Mouse (Mus musculus): ENCODE measurements around the gene Lrrc23. TPM values are rescaled to one million over a fixed set of nuclear protein-coding genes. Genes with fewer than 3 reads are reported as not detected.
A peak's percentile ranks its signal among the peaks of the same experiment; 100 is the strongest.
"Not testable (repeated sequence)": the region's sequence is repeated elsewhere in the genome, so short reads cannot be mapped to it uniquely, and the experiment has no call there.

The Lrrc23 gene
- polyA plus RNA-seq, 1 experiment: 0.41 TPM

GRCm38 (mm10) chr6:124807986-124808357 is 28.4 kb upstream of the Lrrc23 start:
- H3K27ac ChIP-seq (ENCODE audit: insufficient read depth, low read depth, low read length): peak overlapping the region; percentile 94
- H3K4me1 ChIP-seq (ENCODE audit: control insufficient read depth, insufficient read depth, insufficient read length, low read length): peaks cover 22% of the 10 kb centered on the region
- WGBS: 39% methylated on average over 6 of the region's 6 CpGs
- peaks cover 16% of the 10 kb centered on the region for H3K36me3 ChIP-seq (ENCODE audit: control insufficient read depth, insufficient read depth, low read length)
- TF ChIP-seq POLR2A (IDR thresholded peaks at IDR 0.05; ENCODE audit: low read depth, low read length) (no peak), CTCF (IDR thresholded peaks at IDR 0.05; ENCODE audit: extremely low read depth, insufficient read length, insufficient replicate concordance, low read depth, low read length) (no peak)
- no peaks in the 10 kb centered on the region for H3K27me3 ChIP-seq (ENCODE audit: control insufficient read depth, insufficient read depth, low read length)
- H3K4me3 ChIP-seq (ENCODE audit: low read depth, low read length): peak overlapping the region; percentile 68; the same call in 1 of the 2 replicates

GRCm38 (mm10) chr6:124807366-124807765 is 27.8 kb upstream of the Lrrc23 start:
- H3K27me3 ChIP-seq (ENCODE audit: control insufficient read depth, insufficient read depth, low read length): no peaks in the 10 kb centered on the region
- no peak for TF ChIP-seq POLR2A (IDR thresholded peaks at IDR 0.05; ENCODE audit: low read depth, low read length)
- H3K4me3 ChIP-seq (ENCODE audit: low read depth, low read length): no peak overlapping the region
- peaks cover 22% of the 10 kb centered on the region for H3K4me1 ChIP-seq (ENCODE audit: control insufficient read depth, insufficient read depth, insufficient read length, low read length)
- 78% methylated on average over 4 of the region's 4 CpGs for WGBS
- H3K27ac ChIP-seq (ENCODE audit: insufficient read depth, low read depth, low read length): peak overlapping the region; percentile 94
- H3K36me3 ChIP-seq (ENCODE audit: control insufficient read depth, insufficient read depth, low read length): peaks cover 15% of the 10 kb centered on the region

- 75% methylated on average over 7 of the region's 7 CpGs for WGBS
- peaks cover 7% of the 10 kb centered on the region for H3K36me3 ChIP-seq (ENCODE audit: control insufficient read depth, insufficient read depth, low read length)
- H3K27ac ChIP-seq (ENCODE audit: insufficient read depth, low read depth, low read length): peak overlapping the region; percentile 88
- peaks cover 19% of the 10 kb centered on the region for H3K4me1 ChIP-seq (ENCODE audit: control insufficient read depth, insufficient read depth, insufficient read length, low read length)
- TF ChIP-seq CTCF (IDR thresholded peaks at IDR 0.05; ENCODE audit: extremely low read depth, insufficient read length, insufficient replicate concordance, low read depth, low read length): no peak
- no peak for TF ChIP-seq POLR2A (IDR thresholded peaks at IDR 0.05; ENCODE audit: low read depth, low read length)
- H3K27me3 ChIP-seq (ENCODE audit: control insufficient read depth, insufficient read depth, low read length): no peaks in the 10 kb centered on the region
- no peak overlapping the region for H3K4me3 ChIP-seq (ENCODE audit: low read depth, low read length)
These were observed 27.1 kb upstream of the Lrrc23 start for GRCm38 (mm10) chr6:124806446-124807140.

- Histone ChIP-seq H3K4me3 (ENCODE audit: low read depth, low read length) (peak overlapping the region; percentile 70), H3K27me3 (ENCODE audit: control insufficient read depth, insufficient read depth, low read length) (no peaks in the 10 kb centered on the region), H3K36me3 (ENCODE audit: control insufficient read depth, insufficient read depth, low read length) (peaks cover 2% of the 10 kb centered on the region; the same call in 1 of the 2 replicates), H3K4me1 (ENCODE audit: control insufficient read depth, insufficient read depth, insufficient read length, low read length) (peaks cover 19% of the 10 kb centered on the region), H3K27ac (ENCODE audit: insufficient read depth, low read depth, low read length) (peak overlapping the region; percentile 88)
- WGBS: 2% methylated on average over 34 of the region's 34 CpGs
- TF ChIP-seq CTCF (IDR thresholded peaks at IDR 0.05; ENCODE audit: extremely low read depth, insufficient read length, insufficient replicate concordance, low read depth, low read length) (peak; percentile 38; the same call in 1 of the 2 replicates), POLR2A (IDR thresholded peaks at IDR 0.05; ENCODE audit: low read depth, low read length) (no peak; the same call in 1 of the 2 replicates)
These were observed 26.1 kb upstream of the Lrrc23 start for GRCm38 (mm10) chr6:124805341-124806321.

GRCm38 (mm10) chr6:124804341-124804740 is 24.8 kb upstream of the Lrrc23 start:
- no peak overlapping the region for H3K4me3 ChIP-seq (ENCODE audit: low read depth, low read length)
- no peaks in the 10 kb centered on the region for H3K27me3 ChIP-seq (ENCODE audit: control insufficient read depth, insufficient read depth, low read length)
- H3K27ac ChIP-seq (ENCODE audit: insufficient read depth, low read depth, low read length): no peak overlapping the region
- H3K36me3 ChIP-seq (ENCODE audit: control insufficient read depth, insufficient read depth, low read length): no peaks in the 10 kb centered on the region
- no peak for TF ChIP-seq CTCF (IDR thresholded peaks at IDR 0.05; ENCODE audit: extremely low read depth, insufficient read length, insufficient replicate concordance, low read depth, low read length)
- TF ChIP-seq POLR2A (IDR thresholded peaks at IDR 0.05; ENCODE audit: low read depth, low read length): no peak
- H3K4me1 ChIP-seq (ENCODE audit: control insufficient read depth, insufficient read depth, insufficient read length, low read length): peaks cover 14% of the 10 kb centered on the region
- WGBS: 65% methylated on average over 3 of the region's 3 CpGs

- not testable (repeated sequence) for H3K27ac ChIP-seq (ENCODE audit: insufficient read depth, low read depth, low read length); H3K27me3 ChIP-seq (ENCODE audit: control insufficient read depth, insufficient read depth, low read length); H3K4me3 ChIP-seq (ENCODE audit: low read depth, low read length); H3K36me3 ChIP-seq (ENCODE audit: control insufficient read depth, insufficient read depth, low read length)
- H3K4me1 ChIP-seq (ENCODE audit: control insufficient read depth, insufficient read depth, insufficient read length, low read length): peaks cover 14% of the 10 kb centered on the region
- 95% methylated on average over 4 of the region's 4 CpGs for WGBS
These were observed 24.2 kb upstream of the Lrrc23 start for GRCm38 (mm10) chr6:124803691-124804090.

- no peaks in the 10 kb centered on the region for H3K36me3 ChIP-seq (ENCODE audit: control insufficient read depth, insufficient read depth, low read length)
- H3K4me3 ChIP-seq (ENCODE audit: low read depth, low read length): no peak overlapping the region
- no peak overlapping the region for H3K27ac ChIP-seq (ENCODE audit: insufficient read depth, low read depth, low read length)
- TF ChIP-seq POLR2A (IDR thresholded peaks at IDR 0.05; ENCODE audit: low read depth, low read length) (no peak), CTCF (IDR thresholded peaks at IDR 0.05; ENCODE audit: extremely low read depth, insufficient read length, insufficient replicate concordance, low read depth, low read length) (no peak)
- H3K27me3 ChIP-seq (ENCODE audit: control insufficient read depth, insufficient read depth, low read length): no peaks in the 10 kb centered on the region
- WGBS: 81% methylated on average over 3 of the region's 3 CpGs
- peaks cover 12% of the 10 kb centered on the region for H3K4me1 ChIP-seq (ENCODE audit: control insufficient read depth, insufficient read depth, insufficient read length, low read length)
These were observed 23.5 kb upstream of the Lrrc23 start for GRCm38 (mm10) chr6:124803061-124803460.

- not testable (repeated sequence) for H3K4me1 ChIP-seq (ENCODE audit: control insufficient read depth, insufficient read depth, insufficient read length, low read length)
- 13% methylated on average over 7 of the region's 9 CpGs for WGBS
These were observed 22.9 kb upstream of the Lrrc23 start for GRCm38 (mm10) chr6:124802400-124802799.

More at GRCm38 (mm10) chr6:124802400-124802799, 22.9 kb upstream of the Lrrc23 start:
- H3K4me3 ChIP-seq (ENCODE audit: low read depth, low read length); H3K36me3 ChIP-seq (ENCODE audit: control insufficient read depth, insufficient read depth, low read length); H3K27me3 ChIP-seq (ENCODE audit: control insufficient read depth, insufficient read depth, low read length): not testable (repeated sequence)
- H3K27ac ChIP-seq (ENCODE audit: insufficient read depth, low read depth, low read length): peak overlapping the region; percentile 74
